Mouse (Mus musculus): ENCODE results near the gene Mrgpra2b.
"Not testable (repeated sequence)": the region's sequence is repeated elsewhere in the genome, so short reads cannot be mapped to it uniquely, and the experiment has no call there.

The Mrgpra2b gene

DNA sequence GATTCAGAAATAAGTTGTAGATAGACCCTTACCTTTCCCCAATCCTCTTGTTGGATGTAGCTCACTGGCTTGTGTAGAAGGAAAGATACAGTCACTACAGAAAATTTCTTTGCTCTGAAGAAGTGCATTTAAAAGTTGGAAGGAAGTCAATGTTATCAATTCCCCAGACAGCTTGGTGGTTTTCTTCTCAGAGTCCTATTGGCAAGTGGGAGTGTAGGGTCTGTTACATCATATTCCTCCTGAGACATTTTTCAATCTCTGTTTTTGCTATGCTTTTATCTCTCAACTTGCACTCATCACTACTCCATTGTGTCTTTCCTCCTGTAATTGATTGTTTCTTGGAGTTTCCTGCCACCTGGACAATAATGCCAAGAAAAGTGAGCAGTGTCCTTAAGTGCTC is at the start of gene Mrgpra2b:
Gene Mrgpra2b (minus strand): TSS at position 101 of the 400 bp plus-strand sequence.
- DNase-seq (ENCODE audit: low read depth) = no peak

DNA sequence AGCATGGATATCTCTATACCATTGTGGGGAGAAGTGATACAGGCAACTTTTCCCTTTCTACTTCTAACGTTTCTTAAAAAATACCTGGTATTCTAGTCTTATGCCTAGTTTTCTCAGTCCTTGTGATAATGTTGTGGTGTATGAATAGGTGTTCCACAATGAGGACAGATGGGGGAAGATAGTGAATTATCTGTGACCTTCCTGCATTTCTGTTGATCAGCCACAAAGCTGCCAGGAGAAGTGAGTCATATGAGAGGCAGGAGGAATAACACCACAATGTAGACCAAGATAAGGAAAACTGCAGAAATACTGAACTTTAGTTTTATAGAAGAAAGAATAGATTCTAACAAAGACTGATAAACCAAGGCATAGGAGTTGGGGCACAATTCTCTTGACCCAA is 12.3 kb downstream of the Mrgpra2b start:
- no peak for DNase-seq (ENCODE audit: low read depth)

DNA sequence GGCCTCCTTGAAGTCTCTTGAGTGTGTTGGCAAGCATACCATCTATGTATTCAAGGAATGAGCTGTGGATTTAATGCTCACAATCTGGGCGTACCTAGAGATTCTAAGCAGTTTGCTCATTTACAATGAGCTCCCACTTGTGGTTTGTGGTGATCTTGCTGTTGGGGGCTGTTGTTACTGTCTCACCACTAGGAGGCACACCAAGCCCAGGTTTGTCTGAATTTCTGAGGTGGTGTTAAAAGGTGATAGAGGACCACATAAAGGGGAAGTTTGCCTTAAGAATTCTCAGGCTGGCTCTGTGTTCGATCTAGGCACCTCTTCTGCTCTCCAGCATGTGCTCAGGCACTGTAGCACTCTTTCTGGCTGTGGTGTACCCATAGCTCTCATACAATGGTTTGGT is 13.6 kb downstream of the Mrgpra2b start:
- no peak for DNase-seq (ENCODE audit: low read depth)

DNA sequence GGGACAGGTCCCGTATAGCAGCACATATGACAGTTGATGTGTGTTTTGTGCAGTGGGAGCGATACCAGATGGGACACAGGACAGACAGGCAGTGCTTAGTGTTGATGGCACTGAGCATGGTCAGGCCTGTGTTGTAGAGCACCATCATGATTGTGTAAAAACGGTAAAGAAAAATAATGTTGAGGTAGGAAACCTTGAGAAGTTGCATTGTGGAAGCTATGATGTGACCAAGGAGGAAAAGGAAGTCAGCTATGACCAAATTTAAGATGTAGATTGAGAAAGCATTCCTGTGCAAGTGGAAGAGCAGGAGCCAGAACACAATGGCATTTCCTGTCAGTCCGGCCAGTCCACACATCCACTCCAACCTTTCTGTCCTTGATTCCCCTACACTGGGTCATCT is 25.7 kb downstream of the Mrgpra2b start:
- no peak for DNase-seq (ENCODE audit: low read depth)

DNA sequence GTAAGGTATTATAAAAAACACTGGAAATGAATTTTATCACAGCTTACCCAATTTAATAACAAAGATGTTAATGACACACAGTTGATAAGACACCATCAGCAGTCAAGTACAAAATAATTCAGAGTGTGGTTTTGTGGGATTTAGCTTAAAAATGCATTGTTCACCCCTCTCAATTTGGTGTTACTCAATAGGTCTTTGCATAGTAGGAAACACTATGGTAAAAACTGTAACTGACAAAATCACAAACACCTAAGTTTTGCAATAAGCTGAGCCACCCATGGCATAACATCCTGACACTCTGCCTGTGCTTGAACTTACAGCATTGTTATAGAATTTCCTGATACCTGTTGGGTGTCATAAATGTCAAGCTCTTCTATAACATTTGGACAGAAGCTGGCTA is 37.4 kb downstream of the Mrgpra2b start:
- not testable (repeated sequence) for DNase-seq (ENCODE audit: low read depth)

DNA sequence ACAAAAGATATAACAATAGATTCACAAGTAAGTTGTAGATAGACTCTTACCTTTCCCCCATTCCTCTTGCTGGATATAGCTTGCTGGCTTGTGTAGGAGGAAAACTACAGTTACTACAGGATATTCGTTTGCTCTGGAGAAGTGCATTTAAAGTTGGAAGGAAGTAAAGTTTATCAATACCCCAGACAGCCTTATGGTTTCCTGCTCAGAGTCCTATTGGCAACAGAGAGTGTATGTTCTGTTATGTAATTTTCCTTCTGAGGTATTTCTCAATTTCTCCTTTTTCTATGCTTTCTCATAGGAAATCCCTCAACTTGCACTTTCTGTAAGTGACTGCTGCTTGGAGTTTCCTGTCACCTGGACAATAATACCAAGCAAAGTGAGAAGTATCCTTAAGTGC is 39.2 kb downstream of the Mrgpra2b start:
- DNase-seq (ENCODE audit: low read depth) = not testable (repeated sequence)

DNA sequence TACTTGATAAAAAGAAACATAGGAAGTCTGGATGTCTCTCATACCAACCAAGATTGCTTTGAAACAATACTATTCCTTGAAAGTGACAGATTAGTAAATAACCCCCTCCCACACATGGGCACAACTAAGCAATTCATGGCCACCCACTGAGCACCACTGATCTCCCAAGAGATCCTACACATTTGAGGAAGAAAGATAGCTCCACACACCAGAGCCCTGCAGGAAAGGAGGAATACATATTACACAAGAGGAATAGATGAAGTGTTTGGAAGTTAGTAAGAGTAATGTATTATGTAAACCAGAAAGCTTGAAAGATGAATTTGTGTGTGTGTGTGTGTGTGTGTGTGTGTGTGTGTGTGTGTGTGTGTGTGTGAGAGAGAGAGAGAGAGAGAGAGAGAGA is 45.5 kb downstream of the Mrgpra2b start:
- DNase-seq (ENCODE audit: low read depth) = not testable (repeated sequence)

DNA sequence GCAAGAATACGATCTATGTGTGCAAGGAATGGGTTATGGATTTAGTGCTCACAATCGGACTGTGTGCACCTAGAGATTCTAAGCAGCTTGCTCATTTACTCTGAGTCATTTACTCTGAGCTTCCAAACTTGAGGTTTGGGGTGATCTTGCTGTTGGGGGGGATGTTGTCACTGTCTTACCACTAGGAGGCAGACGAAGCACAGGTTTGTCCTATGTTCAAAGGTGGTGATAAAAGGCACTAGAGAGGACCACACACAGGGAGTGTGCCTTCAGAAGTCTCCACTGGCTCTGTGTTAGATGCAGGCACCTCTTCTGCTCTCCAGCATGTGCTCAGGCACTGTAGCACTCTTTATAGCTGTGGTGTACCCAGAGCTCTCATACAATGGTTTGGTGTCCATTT is 54.8 kb downstream of the Mrgpra2b start:
- not testable (repeated sequence) for DNase-seq (ENCODE audit: low read depth)

DNA sequence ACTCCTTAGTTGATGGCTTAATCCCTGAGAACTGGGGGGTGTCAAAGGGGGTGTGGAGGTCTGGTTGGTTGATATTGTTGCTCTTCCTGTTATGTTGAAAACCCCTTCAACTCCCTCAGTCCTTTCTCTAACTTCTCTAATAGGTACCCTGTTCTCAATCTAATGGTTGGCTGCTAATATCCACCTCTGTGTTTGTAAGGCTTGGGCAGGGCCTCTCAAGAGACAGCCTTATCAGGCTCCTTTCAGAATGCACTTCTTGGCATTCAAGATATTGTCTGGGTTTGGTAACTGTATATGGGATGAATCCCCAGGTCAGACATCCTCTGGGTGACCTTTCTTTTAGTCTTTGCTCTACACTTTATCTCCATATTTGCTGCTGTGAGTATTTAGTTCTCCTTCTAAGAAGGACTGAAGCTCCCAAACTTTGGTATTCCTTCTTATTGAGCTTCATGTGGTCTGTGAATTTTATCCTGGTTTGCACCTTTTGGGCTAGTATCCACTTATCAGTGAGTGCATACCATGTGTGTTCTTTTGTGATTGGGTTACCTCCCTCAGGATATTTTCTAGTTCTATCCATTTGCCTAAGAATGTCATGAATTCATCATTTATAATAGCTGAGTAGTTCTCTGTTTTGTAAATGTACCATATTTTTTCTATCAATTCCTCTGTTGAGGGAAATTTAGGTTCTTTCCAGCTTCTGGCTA is 63.2 kb downstream of the Mrgpra2b start:
- not testable (repeated sequence) for DNase-seq (ENCODE audit: low read depth)

DNA sequence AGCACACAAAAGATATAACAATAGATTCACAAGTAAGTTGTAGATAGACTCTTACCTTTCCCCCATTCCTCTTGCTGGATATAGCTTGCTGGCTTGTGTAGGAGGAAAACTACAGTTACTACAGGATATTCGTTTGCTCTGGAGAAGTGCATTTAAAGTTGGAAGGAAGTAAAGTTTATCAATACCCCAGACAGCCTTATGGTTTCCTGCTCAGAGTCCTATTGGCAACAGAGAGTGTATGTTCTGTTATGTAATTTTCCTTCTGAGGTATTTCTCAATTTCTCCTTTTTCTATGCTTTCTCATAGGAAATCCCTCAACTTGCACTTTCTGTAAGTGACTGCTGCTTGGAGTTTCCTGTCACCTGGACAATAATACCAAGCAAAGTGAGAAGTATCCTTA is 76.6 kb downstream of the Mrgpra2b start, which contains the start of gene Mrgpra2a:
Gene Mrgpra2a (minus strand): TSS at position 125 of the 400 bp plus-strand sequence.
- not testable (repeated sequence) for DNase-seq (ENCODE audit: low read depth)

DNA sequence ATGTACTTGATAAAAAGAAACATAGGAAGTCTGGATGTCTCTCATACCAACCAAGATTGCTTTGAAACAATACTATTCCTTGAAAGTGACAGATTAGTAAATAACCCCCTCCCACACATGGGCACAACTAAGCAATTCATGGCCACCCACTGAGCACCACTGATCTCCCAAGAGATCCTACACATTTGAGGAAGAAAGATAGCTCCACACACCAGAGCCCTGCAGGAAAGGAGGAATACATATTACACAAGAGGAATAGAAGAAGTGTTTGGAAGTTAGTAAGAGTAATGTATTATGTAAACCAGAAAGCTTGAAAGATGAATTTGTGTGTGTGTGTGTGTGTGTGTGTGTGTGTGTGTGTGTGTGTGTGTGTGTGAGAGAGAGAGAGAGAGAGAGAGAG is 82.9 kb downstream of the Mrgpra2b start:
- DNase-seq (ENCODE audit: low read depth) = not testable (repeated sequence)

DNA sequence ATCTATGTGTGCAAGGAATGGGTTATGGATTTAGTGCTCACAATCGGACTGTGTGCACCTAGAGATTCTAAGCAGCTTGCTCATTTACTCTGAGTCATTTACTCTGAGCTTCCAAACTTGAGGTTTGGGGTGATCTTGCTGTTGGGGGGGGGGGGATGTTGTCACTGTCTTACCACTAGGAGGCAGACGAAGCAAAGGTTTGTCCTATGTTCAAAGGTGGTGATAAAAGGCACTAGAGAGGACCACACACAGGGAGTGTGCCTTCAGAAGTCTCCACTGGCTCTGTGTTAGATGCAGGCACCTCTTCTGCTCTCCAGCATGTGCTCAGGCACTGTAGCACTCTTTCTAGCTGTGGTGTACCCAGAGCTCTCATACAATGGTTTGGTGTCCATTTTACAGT is 92.2 kb downstream of the Mrgpra2b start:
- not testable (repeated sequence) for DNase-seq (ENCODE audit: low read depth)

DNA sequence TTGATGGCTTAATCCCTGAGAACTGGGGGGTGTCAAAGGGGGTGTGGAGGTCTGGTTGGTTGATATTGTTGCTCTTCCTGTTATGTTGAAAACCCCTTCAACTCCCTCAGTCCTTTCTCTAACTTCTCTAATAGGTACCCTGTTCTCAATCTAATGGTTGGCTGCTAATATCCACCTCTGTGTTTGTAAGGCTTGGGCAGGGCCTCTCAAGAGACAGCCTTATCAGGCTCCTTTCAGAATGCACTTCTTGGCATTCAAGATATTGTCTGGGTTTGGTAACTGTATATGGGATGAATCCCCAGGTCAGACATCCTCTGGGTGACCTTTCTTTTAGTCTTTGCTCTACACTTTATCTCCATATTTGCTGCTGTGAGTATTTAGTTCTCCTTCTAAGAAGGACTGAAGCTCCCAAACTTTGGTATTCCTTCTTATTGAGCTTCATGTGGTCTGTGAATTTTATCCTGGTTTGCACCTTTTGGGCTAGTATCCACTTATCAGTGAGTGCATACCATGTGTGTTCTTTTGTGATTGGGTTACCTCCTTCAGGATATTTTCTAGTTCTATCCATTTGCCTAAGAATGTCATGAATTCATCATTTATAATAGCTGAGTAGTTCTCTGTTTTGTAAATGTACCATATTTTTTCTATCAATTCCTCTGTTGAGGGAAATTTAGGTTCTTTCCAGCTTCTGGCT is 100.7 kb downstream of the Mrgpra2b start:
- DNase-seq (ENCODE audit: low read depth) = not testable (repeated sequence)

All from c-Kit-positive CD71-positive TER-119-negative erythroid progenitor cells, embryonic 14.5 days (primary cell).